Mouse (Mus musculus) kidney, adult 2 months (tissue): ENCODE results near the gene Scgb1c1.

Experiments
- CTCF ChIP-seq: fragments of 200-500 bp; conservative IDR thresholded peaks from 2 replicates; pipeline ENCODE4 v1.5.1; 2011; ENCODE audit warnings: low read depth, mild to moderate bottlenecking, control low read depth, low read length, moderate library complexity, mixed read lengths; ENCODE audit not compliant: insufficient read depth, insufficient read length
- POLR2A ChIP-seq: fragments of 200-500 bp; IDR thresholded peaks from one replicate; pipeline ENCODE4 v1.6.1; 2011; ENCODE audit warnings: low read depth, low read length, control low read depth

DNA sequence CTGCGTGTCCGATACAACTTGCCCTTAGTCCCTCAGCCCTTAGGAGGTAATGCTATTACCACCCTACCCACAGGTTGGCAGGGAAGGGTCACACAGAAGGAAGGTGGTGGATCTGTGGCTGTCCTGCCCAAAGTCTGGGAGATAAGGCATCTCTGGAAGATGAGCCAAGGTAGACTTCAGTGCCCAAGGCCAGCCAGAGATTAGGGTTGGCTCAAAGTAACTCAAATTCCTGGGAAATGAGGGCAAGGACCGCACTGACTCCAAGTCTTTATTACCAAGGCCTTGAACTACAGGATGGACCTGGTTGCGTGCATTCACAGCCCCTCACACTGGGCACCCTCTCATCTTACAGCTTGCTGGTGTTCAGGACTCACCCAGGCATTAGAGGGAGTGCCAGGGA is 6.6 kb downstream of the Scgb1c1 start:
- no peak for TF ChIP-seq CTCF
- TF ChIP-seq POLR2A = no peak
